Mouse (Mus musculus): ENCODE measurements around the gene Nup85. TPM values are rescaled to one million over a fixed set of nuclear protein-coding genes. Genes with fewer than 3 reads are reported as not detected.
A peak's percentile ranks its signal among the peaks of the same experiment; 100 is the strongest.

Gene Nup85
- polyA plus RNA-seq, 1 experiment from 2014 or later: 107 TPM

DNA sequence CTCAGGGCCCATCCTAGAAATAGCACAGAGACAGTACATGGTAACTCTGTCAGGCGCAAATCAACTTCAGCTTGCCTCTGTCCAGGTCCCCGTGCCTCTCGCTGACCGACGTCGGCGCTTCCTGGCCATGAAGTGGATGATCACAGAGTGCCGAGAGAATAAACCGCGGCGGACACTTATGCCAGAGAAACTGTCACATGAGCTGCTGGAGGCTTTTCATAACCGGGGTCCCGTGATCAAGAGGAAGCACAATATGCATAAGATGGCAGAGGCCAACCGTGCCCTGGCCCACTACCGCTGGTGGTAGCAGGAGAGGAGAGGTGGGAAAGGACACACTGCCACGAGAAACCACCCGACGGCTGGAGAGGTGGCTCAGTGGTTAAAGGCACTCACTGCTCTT lies 42.5 kb downstream of the Nup85 start:
- 94% methylated on average over 18 of the region's 18 CpGs for WGBS
- peaks cover 43% of the 10 kb centered on the region for H3K36me3 ChIP-seq (ENCODE audit: control insufficient read depth, insufficient read depth, low read length)
- ATAC-seq (ENCODE audit: low FRiP score, low TSS enrichment) (no peak), DNase-seq (no peak)
- H3K9me3 ChIP-seq (ENCODE audit: control insufficient read depth, low read length): no peaks in the 10 kb centered on the region
- no peak overlapping the region for H3K9ac ChIP-seq (replicated peaks; ENCODE audit: low read length)
- no peaks in the 10 kb centered on the region for H3K27me3 ChIP-seq (ENCODE audit: control insufficient read depth, insufficient read depth, low read length)
- no peak overlapping the region for H3K4me3 ChIP-seq (replicated peaks; ENCODE audit: low read depth, low read length)
- peaks cover 18% of the 10 kb centered on the region for H3K4me1 ChIP-seq (ENCODE audit: control insufficient read depth, insufficient read depth, low read length)
- H3K27ac ChIP-seq (replicated peaks; ENCODE audit: low read depth, low read length): no peak overlapping the region
- H3K4me2 ChIP-seq (ENCODE audit: low read length): no peak overlapping the region

GRCm38 (mm10) chr11:115608421-115609399 lies 44.5 kb downstream of the Nup85 start:
- DNase-seq (no peak), ATAC-seq (ENCODE audit: low FRiP score, low TSS enrichment) (no peak)
- peaks cover 14% of the 10 kb centered on the region for H3K4me1 ChIP-seq (ENCODE audit: control insufficient read depth, insufficient read depth, low read length)
- no peaks in the 10 kb centered on the region for H3K27me3 ChIP-seq (ENCODE audit: control insufficient read depth, insufficient read depth, low read length)
- H3K4me2 ChIP-seq (ENCODE audit: low read length): no peak overlapping the region
- no peak overlapping the region for H3K27ac ChIP-seq (replicated peaks; ENCODE audit: low read depth, low read length)
- H3K9ac ChIP-seq (replicated peaks; ENCODE audit: low read length): no peak overlapping the region; the same call in 1 of the 2 replicates
- 80% methylated on average over 23 of the region's 23 CpGs for WGBS
- peaks cover 43% of the 10 kb centered on the region for H3K36me3 ChIP-seq (ENCODE audit: control insufficient read depth, insufficient read depth, low read length)
- H3K9me3 ChIP-seq (ENCODE audit: control insufficient read depth, low read length): no peaks in the 10 kb centered on the region
- no peak overlapping the region for H3K4me3 ChIP-seq (replicated peaks; ENCODE audit: low read depth, low read length)

DNA sequence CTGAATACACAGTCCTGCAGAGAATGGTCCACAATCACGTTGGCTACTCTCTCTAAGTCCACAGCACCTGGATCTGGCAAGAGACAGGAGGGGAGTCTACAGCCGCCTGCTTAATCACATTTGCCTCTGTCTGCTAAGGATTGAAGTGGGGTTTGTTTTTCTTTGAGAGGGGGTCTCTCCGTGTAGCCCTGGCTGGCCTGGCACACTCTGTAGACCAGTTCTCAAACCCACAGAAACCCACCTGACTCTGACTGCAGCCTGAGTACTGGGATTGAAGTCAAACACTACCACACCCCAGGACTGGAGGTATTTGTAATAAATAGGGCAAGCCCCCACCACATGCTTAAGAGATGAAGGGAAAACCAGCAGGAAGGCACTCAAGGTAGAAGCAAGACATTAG lies 45.3 kb downstream of the Nup85 start:
- Histone ChIP-seq H3K4me1 (ENCODE audit: control insufficient read depth, insufficient read depth, low read length) (peaks cover 13% of the 10 kb centered on the region), H3K9ac (replicated peaks; ENCODE audit: low read length) (no peak overlapping the region), H3K27ac (replicated peaks; ENCODE audit: low read depth, low read length) (no peak overlapping the region), H3K36me3 (ENCODE audit: control insufficient read depth, insufficient read depth, low read length) (peaks cover 45% of the 10 kb centered on the region), H3K4me3 (replicated peaks; ENCODE audit: low read depth, low read length) (no peak overlapping the region), H3K9me3 (ENCODE audit: control insufficient read depth, low read length) (no peaks in the 10 kb centered on the region), H3K27me3 (ENCODE audit: control insufficient read depth, insufficient read depth, low read length) (no peaks in the 10 kb centered on the region), H3K4me2 (ENCODE audit: low read length) (no peak overlapping the region)
- ATAC-seq (ENCODE audit: low FRiP score, low TSS enrichment) (no peak), DNase-seq (no peak)
- 64% methylated on average over 3 of the region's 3 CpGs for WGBS

GRCm38 (mm10) chr11:115611173-115611572 lies 46.9 kb downstream of the Nup85 start:
- H3K4me1 ChIP-seq (ENCODE audit: control insufficient read depth, insufficient read depth, low read length): peaks cover 9% of the 10 kb centered on the region; the same call in 1 of the 2 replicates
- no peak overlapping the region for H3K4me3 ChIP-seq (replicated peaks; ENCODE audit: low read depth, low read length)
- H3K4me2 ChIP-seq (ENCODE audit: low read length): no peak overlapping the region
- peaks cover 51% of the 10 kb centered on the region for H3K36me3 ChIP-seq (ENCODE audit: control insufficient read depth, insufficient read depth, low read length)
- ATAC-seq (ENCODE audit: low FRiP score, low TSS enrichment): no peak
- DNase-seq: no peak
- WGBS: 76% methylated on average over 6 of the region's 6 CpGs
- no peak overlapping the region for H3K27ac ChIP-seq (replicated peaks; ENCODE audit: low read depth, low read length)
- H3K9ac ChIP-seq (replicated peaks; ENCODE audit: low read length): no peak overlapping the region
- no peaks in the 10 kb centered on the region for H3K9me3 ChIP-seq (ENCODE audit: control insufficient read depth, low read length)
- H3K27me3 ChIP-seq (ENCODE audit: control insufficient read depth, insufficient read depth, low read length): no peaks in the 10 kb centered on the region

DNA sequence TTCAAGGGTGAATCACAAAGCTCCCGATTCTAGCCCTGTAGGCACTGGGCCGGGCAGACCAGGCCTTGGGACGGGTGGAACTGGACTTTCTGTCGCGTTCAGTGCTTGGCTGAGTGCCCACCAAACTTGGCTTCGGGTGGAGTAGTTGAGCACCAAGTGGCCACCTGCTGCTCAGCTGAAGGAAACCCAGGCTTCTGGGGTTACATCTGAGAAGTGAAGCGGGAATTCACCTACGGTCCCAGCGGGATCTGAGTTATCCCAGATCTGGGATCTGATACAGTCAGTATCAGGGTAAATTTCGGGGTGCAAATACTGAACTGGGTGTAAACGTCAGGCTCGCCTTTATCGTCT lies 47.8 kb downstream of the Nup85 start:
- DNase-seq (peak; percentile 62), ATAC-seq (ENCODE audit: low FRiP score, low TSS enrichment) (no peak)
- Histone ChIP-seq H3K4me2 (ENCODE audit: low read length) (peak overlapping the region; percentile 92), H3K27me3 (ENCODE audit: control insufficient read depth, insufficient read depth, low read length) (no peaks in the 10 kb centered on the region), H3K4me3 (replicated peaks; ENCODE audit: low read depth, low read length) (peak overlapping the region; percentile 52), H3K9me3 (ENCODE audit: control insufficient read depth, low read length) (no peaks in the 10 kb centered on the region), H3K36me3 (ENCODE audit: control insufficient read depth, insufficient read depth, low read length) (peaks cover 47% of the 10 kb centered on the region), H3K4me1 (ENCODE audit: control insufficient read depth, insufficient read depth, low read length) (peaks cover 9% of the 10 kb centered on the region; the same call in 1 of the 2 replicates), H3K9ac (replicated peaks; ENCODE audit: low read length) (peak overlapping the region; percentile 55), H3K27ac (replicated peaks; ENCODE audit: low read depth, low read length) (peak overlapping the region; percentile 73)
- WGBS: 2% methylated on average over 13 of the region's 13 CpGs

DNA sequence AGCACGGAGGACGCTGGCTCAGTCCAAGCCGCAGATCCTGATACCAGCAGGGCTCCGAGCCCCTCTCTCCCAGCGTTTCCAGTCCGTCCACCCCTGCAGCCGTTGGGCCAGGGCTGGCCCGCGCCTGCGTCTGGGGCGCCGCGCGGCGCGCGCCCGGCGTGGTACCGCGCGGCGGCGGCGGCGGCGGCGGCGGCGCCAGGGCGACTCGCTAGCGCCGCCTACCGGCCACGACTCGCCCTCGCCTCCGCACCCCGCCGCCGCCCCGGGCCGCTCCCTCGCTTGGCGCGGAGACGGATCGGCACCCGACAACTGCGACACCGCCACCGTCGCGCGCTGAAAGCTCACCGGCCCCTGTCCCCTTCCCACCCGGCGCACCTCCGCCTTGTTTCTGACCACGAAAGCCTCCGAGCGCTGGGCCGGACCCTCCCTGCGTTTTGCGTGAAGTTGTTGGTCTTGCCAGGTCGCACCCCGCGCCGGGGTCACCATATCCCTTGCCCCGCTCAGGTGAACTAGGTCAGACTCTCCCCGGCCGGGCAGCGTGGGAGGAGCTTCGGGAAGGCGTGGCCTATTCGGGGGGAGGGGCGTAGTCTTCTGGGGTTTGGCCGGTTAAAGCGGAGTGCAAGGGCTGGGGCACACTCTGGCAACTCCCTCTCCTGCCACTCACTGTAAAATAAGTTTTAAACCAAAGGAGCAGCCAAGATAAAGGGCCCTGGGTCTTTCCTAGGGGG lies 48.3 kb downstream of the Nup85 start, which contains the start of gene Mif4gd:
TSS of gene Mif4gd (minus strand) at position 560 of the 728 bp plus-strand sequence.
- DNase-seq (peak; percentile 88), ATAC-seq (ENCODE audit: low FRiP score, low TSS enrichment) (peak; percentile 80)
- Histone ChIP-seq H3K4me2 (ENCODE audit: low read length) (peak within 1 kb of the TSS; percentile 92), H3K4me3 (replicated peaks; ENCODE audit: low read depth, low read length) (peak within 1 kb of the TSS; percentile 52), H3K9ac (replicated peaks; ENCODE audit: low read length) (peak within 1 kb of the TSS; percentile 55), H3K36me3 (ENCODE audit: control insufficient read depth, insufficient read depth, low read length) (peaks cover 47% of the 10 kb centered on the region), H3K27me3 (ENCODE audit: control insufficient read depth, insufficient read depth, low read length) (no peaks in the 10 kb centered on the region), H3K27ac (replicated peaks; ENCODE audit: low read depth, low read length) (peak within 1 kb of the TSS; percentile 73), H3K9me3 (ENCODE audit: control insufficient read depth, low read length) (no peaks in the 10 kb centered on the region), H3K4me1 (ENCODE audit: control insufficient read depth, insufficient read depth, low read length) (peaks cover 9% of the 10 kb centered on the region; the same call in 1 of the 2 replicates)
- under 1% methylated on average over 73 of the region's 80 CpGs for WGBS

GRCm38 (mm10) chr11:115613138-115613945 lies 49.1 kb downstream of the Nup85 start:
- Histone ChIP-seq H3K4me2 (ENCODE audit: low read length) (peak overlapping the region; percentile 92), H3K36me3 (ENCODE audit: control insufficient read depth, insufficient read depth, low read length) (peaks cover 43% of the 10 kb centered on the region), H3K27ac (replicated peaks; ENCODE audit: low read depth, low read length) (no peak overlapping the region), H3K9me3 (ENCODE audit: control insufficient read depth, low read length) (no peaks in the 10 kb centered on the region), H3K4me1 (ENCODE audit: control insufficient read depth, insufficient read depth, low read length) (peaks cover 9% of the 10 kb centered on the region; the same call in 1 of the 2 replicates), H3K27me3 (ENCODE audit: control insufficient read depth, insufficient read depth, low read length) (no peaks in the 10 kb centered on the region), H3K9ac (replicated peaks; ENCODE audit: low read length) (peak overlapping the region; percentile 55), H3K4me3 (replicated peaks; ENCODE audit: low read depth, low read length) (peak overlapping the region; percentile 52)
- ATAC-seq (ENCODE audit: low FRiP score, low TSS enrichment): no peak
- under 1% methylated on average over 16 of the region's 16 CpGs for WGBS
- no peak for DNase-seq
